9 mouse cellular contexts compared by ENCODE assay signal in the genomic region with DNA sequence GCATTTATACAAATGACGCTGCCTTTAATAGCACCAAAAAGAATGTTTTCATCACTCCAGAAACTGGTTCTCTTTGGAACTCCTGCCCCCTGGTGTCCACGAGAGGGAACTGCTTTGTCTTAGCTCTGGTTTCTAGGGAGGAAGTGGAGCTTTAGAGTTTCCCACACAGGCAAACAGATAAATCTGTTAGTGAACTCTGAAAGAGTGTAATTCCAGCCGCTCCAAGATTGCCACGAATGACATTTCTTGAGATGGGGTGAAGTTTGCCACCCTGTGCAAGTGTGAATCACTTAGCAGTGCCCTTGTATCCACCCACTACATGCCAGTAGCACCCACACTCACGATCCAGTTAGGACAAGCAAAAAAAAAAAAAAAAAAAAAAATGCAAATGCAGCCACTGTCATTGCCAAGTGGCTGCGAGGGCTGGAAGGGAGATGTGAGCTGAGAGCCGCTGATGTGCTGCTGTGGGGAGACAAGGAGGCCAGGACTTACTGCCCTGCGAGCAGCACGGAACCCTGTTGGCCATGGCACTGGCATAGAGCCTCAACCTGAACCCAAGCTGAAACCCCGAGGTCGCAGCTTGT. TPM values are rescaled to one million over a fixed set of nuclear protein-coding genes. Genes with fewer than 3 reads are reported as not detected.
DNase-seq lines count a peak whose midpoint lies in the region; TF ChIP-seq lines count a peak whose summit lies in the region.
"Had no signal": no experiment of that assay in that cellular context is flagged by ENCODE, and none has a peak within 500 bp of the region (broad histone marks: within the 10 kb centered on the region; RNA-seq: fewer than 3 reads in every experiment).

No protein-coding gene starts in this region.

- no peaks in the 10 kb centered on the region for H3K9me3 ChIP-seq in limb, embryonic 10.5 days (replicated peaks)
- H3K9me3 ChIP-seq: limb, embryonic 13.5 days had no signal

- intact Hi-C loops in gastrocnemius, postnatal 36 days (cut with DNase I): loop anchor here (2.0 to 5.0 kb wide), 2 partner anchors 50 to 99 kb away; no protein-coding TSS in a partner anchor

- 34% methylated on average over 11 of the region's 11 CpGs for WGBS in kidney, adult 2 months
- 55% methylated on average over 11 of the region's 11 CpGs for WGBS in limb, embryonic 10.5 days

- H3K27me3 ChIP-seq in kidney, adult 2 months (replicated peaks; ENCODE audit: control insufficient read depth, insufficient read depth, low read length): no peaks in the 10 kb centered on the region
- H3K27me3 ChIP-seq in limb, embryonic 10.5 days (ENCODE audit: low read depth, poor library complexity, severe bottlenecking): no peaks in the 10 kb centered on the region
- H3K27me3 ChIP-seq: limb, embryonic 13.5 days had no signal

- no peaks in the 10 kb centered on the region for H3K36me3 ChIP-seq in kidney, adult 2 months (ENCODE audit: control insufficient read depth, insufficient read depth, low read length)
- no peaks in the 10 kb centered on the region for H3K36me3 ChIP-seq in limb, embryonic 10.5 days

- TF ChIP-seq POLR2A in kidney, adult 2 months (IDR thresholded peaks at IDR 0.05; ENCODE audit: low read depth, low read length): no peak

- no peak overlapping the region for H3K4me3 ChIP-seq in kidney, adult 2 months (ENCODE audit: insufficient read depth, low read depth, low read length)
- H3K4me3 ChIP-seq in limb, embryonic 10.5 days: no peak overlapping the region
- H3K4me3 ChIP-seq: limb, embryonic 13.5 days had no signal

- peak; percentile 77 for TF ChIP-seq CTCF in kidney, adult 2 months (conservative IDR thresholded peaks at IDR 0.05; ENCODE audit: insufficient read depth, insufficient read length, low read depth, low read length)

- H3K4me1 ChIP-seq in kidney, adult 2 months (ENCODE audit: control insufficient read depth, insufficient read depth, low read length): no peaks in the 10 kb centered on the region
- H3K4me1 ChIP-seq in limb, embryonic 10.5 days: no peaks in the 10 kb centered on the region
- H3K4me1 ChIP-seq: limb, embryonic 13.5 days had no signal

- no peak overlapping the region for H3K27ac ChIP-seq in kidney, adult 2 months (ENCODE audit: insufficient read depth, low read depth, low read length)
- H3K27ac ChIP-seq in limb, embryonic 10.5 days: no peak overlapping the region
- H3K27ac ChIP-seq: limb, embryonic 13.5 days had no signal

- peak; percentile 74 for DNase-seq in 416B (ENCODE audit: low read depth)
- DNase-seq in R1 (ENCODE audit: low read depth, low spot score): peak; percentile 75
- peak; percentile 70 to 80 for DNase-seq in cerebellum, postnatal 25 days
- peak; percentile 59 to 60 for DNase-seq in gastrocnemius, postnatal 36 days
- DNase-seq in kidney, adult 2 months: peak; percentile 67
- DNase-seq in limb, embryonic 10.5 days (ENCODE audit: low spot score): peak; percentile 62
- DNase-seq in naive thymus-derived CD4-positive, alpha-beta T cell, adult 2 months (ENCODE audit: low read depth): peak; percentile 84
- DNase-seq in telencephalon, adult 2 months (ENCODE audit: low read depth, low spot score): peak; percentile 63

RNA-seq across cellular contexts. Expression of gene 4930402F06Rik, which starts 0.7 kb away (rescaled TPM):
- not detected for total RNA-seq in gastrocnemius, postnatal 36 days (2021)
- not detected in 2 replicates for polyA plus RNA-seq in kidney, adult 2 months (2012; rRNA removed)
- not detected in 2 replicates for polyA plus RNA-seq in limb, embryonic 10.5 days (2016; fragmentation: Nextera tagmentation; extraction: Ambion mirVana)
- polyA plus RNA-seq: limb, embryonic 13.5 days had no signal

RNA-seq across cellular contexts. Expression of gene 4930568D16Rik, which starts 30.2 kb away (rescaled TPM):
- total RNA-seq in gastrocnemius, postnatal 36 days (2021): not detected
- not detected in 2 replicates for polyA plus RNA-seq in kidney, adult 2 months (2012; rRNA removed)
- polyA plus RNA-seq in limb, embryonic 10.5 days (2016; fragmentation: Nextera tagmentation; extraction: Ambion mirVana): not detected in 2 replicates
- polyA plus RNA-seq: limb, embryonic 13.5 days had no signal
